13 mouse cellular contexts compared by ENCODE assay signal in the genomic region with DNA sequence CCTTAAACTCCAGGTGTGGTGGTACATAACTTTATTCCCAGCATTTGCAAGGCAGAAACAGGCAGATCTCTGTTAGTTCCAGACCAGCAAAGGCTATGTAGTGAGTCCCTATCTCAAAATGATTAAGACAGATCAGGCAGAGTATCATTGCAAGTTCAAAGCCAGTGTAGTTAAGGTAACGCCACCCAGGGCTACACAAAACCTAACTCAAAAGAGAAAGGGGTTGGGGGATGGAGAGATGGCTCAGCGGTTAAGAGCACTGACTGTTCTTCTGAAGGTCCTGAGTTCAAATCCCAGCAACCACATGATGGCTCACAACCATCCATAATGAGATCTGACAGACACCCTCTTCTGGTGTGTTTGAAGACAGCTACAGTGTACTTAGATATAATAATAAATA. TPM values are rescaled to one million over a fixed set of nuclear protein-coding genes. Genes with fewer than 3 reads are reported as not detected.
"Had no signal": no experiment of that assay in that cellular context is flagged by ENCODE, and none has a peak within 500 bp of the region (broad histone marks: within the 10 kb centered on the region; RNA-seq: fewer than 3 reads in every experiment).

No protein-coding gene starts in this region.

RNA-seq across cellular contexts. Expression of gene Serpinf2, which starts 16.6 kb away (rescaled TPM):
- total RNA-seq: gastrocnemius, adult 2 months; gastrocnemius, postnatal 25 days; granulocyte monocyte progenitor cell, adult 5-6 weeks; heart, adult 18-20 months; heart, adult 8-10 months; heart, postnatal 10 days; heart, postnatal 25 days; left cerebral cortex, postnatal 10 days; left cerebral cortex, postnatal 25 days had no signal
- polyA plus RNA-seq: heart, embryonic 14.5 days; hindbrain, embryonic 10.5 days; hindbrain, embryonic 12.5 days; hindbrain, embryonic 14.5 days had no signal
